Mouse (Mus musculus) cerebellum, adult 2 months (tissue): ENCODE measurements around the gene Hmx3.

ENCODE experiments used
- CTCF ChIP-seq: fragments of 200-500 bp; IDR thresholded peaks from 2 replicates; pipeline ENCODE4 v1.5.1; 2011; ENCODE audit warnings: low read depth, mild to moderate bottlenecking, control low read depth, low read length, moderate library complexity, borderline replicate concordance; ENCODE audit not compliant: insufficient read depth
- POLR2A ChIP-seq: fragments of 200-500 bp; IDR thresholded peaks from 2 replicates; pipeline ENCODE4 v1.6.1; 2011; ENCODE audit warnings: low read length, control low read depth, borderline replicate concordance; ENCODE audit not compliant: insufficient read depth

- TF ChIP-seq POLR2A (no peak), CTCF (no peak)
Observed at GRCm38 (mm10) chr7:131555301-131556081, 12.8 kb downstream of the Hmx3 start.
